Mouse (Mus musculus): ENCODE measurements at regions not wholly inside any gene's neighbourhood (a gene's known extent, or its start where the extent isn't known, plus 50 kb on each side); places are given as distances from the start of the nearest gene placed in this dataset.

Small RNAs in the stretch of these regions (microRNA-seq; reads per million reads assigned to microRNA genes)
- gene Mir138-1 = 101 reads per million, percentile 55 among the genes with 10 or more reads in this experiment
